Mouse (Mus musculus): ENCODE data around the gene Mfsd13b. TPM values are rescaled to one million over a fixed set of nuclear protein-coding genes. Genes with fewer than 3 reads are reported as not detected.
"Not testable (repeated sequence)": the region's sequence is repeated elsewhere in the genome, so short reads cannot be mapped to it uniquely, and the experiment has no call there.

Gene Mfsd13b
- polyA plus RNA-seq, 1 experiment = 0.40 TPM

- TF ChIP-seq CTCF (IDR thresholded peaks at IDR 0.05; ENCODE audit: extremely low read depth, insufficient read depth, low read length) (no peak), POLR2A (IDR thresholded peaks at IDR 0.05; ENCODE audit: extremely low read depth, insufficient read depth, low read length) (no peak)
- H3K4me1 ChIP-seq (ENCODE audit: control insufficient read depth, insufficient read depth, low read length) = peaks cover 3% of the 10 kb centered on the region
- H3K4me3 ChIP-seq (ENCODE audit: insufficient read depth, low read length) = no peak overlapping the region
- H3K27ac ChIP-seq (ENCODE audit: insufficient read depth, low read length) = no peak overlapping the region
Observed at GRCm38 (mm10) chr7:120943936-120944509, 38.3 kb upstream of the Mfsd13b start.

- H3K4me3 ChIP-seq (ENCODE audit: insufficient read depth, low read length); H3K27ac ChIP-seq (ENCODE audit: insufficient read depth, low read length); H3K4me1 ChIP-seq (ENCODE audit: control insufficient read depth, insufficient read depth, low read length): not testable (repeated sequence)
Observed at GRCm38 (mm10) chr7:120953591-120953990, 28.7 kb upstream of the Mfsd13b start.

GRCm38 (mm10) chr7:120960116-120960515 lies 22.2 kb upstream of the Mfsd13b start:
- TF ChIP-seq POLR2A (IDR thresholded peaks at IDR 0.05; ENCODE audit: extremely low read depth, insufficient read depth, low read length) = no peak
- no peak for TF ChIP-seq CTCF (IDR thresholded peaks at IDR 0.05; ENCODE audit: extremely low read depth, insufficient read depth, low read length)

GRCm38 (mm10) chr7:120960601-120961000 lies 21.7 kb upstream of the Mfsd13b start:
- H3K4me3 ChIP-seq (ENCODE audit: insufficient read depth, low read length) = no peak overlapping the region
- no peak overlapping the region for H3K27ac ChIP-seq (ENCODE audit: insufficient read depth, low read length)
- TF ChIP-seq CTCF (IDR thresholded peaks at IDR 0.05; ENCODE audit: extremely low read depth, insufficient read depth, low read length) (no peak), POLR2A (IDR thresholded peaks at IDR 0.05; ENCODE audit: extremely low read depth, insufficient read depth, low read length) (no peak)
- no peaks in the 10 kb centered on the region for H3K4me1 ChIP-seq (ENCODE audit: control insufficient read depth, insufficient read depth, low read length)

More at GRCm38 (mm10) chr7:120960116-120960515, 22.2 kb upstream of the Mfsd13b start:
- no peak overlapping the region for H3K4me3 ChIP-seq (ENCODE audit: insufficient read depth, low read length)
- H3K27ac ChIP-seq (ENCODE audit: insufficient read depth, low read length) = no peak overlapping the region
- H3K4me1 ChIP-seq (ENCODE audit: control insufficient read depth, insufficient read depth, low read length) = no peaks in the 10 kb centered on the region

- H3K4me3 ChIP-seq (ENCODE audit: insufficient read depth, low read length) = no peak overlapping the region
- no peak overlapping the region for H3K27ac ChIP-seq (ENCODE audit: insufficient read depth, low read length)
- TF ChIP-seq CTCF (IDR thresholded peaks at IDR 0.05; ENCODE audit: extremely low read depth, insufficient read depth, low read length) (no peak), POLR2A (IDR thresholded peaks at IDR 0.05; ENCODE audit: extremely low read depth, insufficient read depth, low read length) (no peak)
- no peaks in the 10 kb centered on the region for H3K4me1 ChIP-seq (ENCODE audit: control insufficient read depth, insufficient read depth, low read length)
Observed at GRCm38 (mm10) chr7:120961893-120962292, 20.4 kb upstream of the Mfsd13b start.

GRCm38 (mm10) chr7:120963126-120963525 lies 19.2 kb upstream of the Mfsd13b start:
- H3K27ac ChIP-seq (ENCODE audit: insufficient read depth, low read length) = no peak overlapping the region
- H3K4me1 ChIP-seq (ENCODE audit: control insufficient read depth, insufficient read depth, low read length) = no peaks in the 10 kb centered on the region
- TF ChIP-seq CTCF (IDR thresholded peaks at IDR 0.05; ENCODE audit: extremely low read depth, insufficient read depth, low read length) (no peak), POLR2A (IDR thresholded peaks at IDR 0.05; ENCODE audit: extremely low read depth, insufficient read depth, low read length) (no peak)
- H3K4me3 ChIP-seq (ENCODE audit: insufficient read depth, low read length) = no peak overlapping the region

GRCm38 (mm10) chr7:120969221-120969620 lies 13.1 kb upstream of the Mfsd13b start:
- Histone ChIP-seq H3K27ac (ENCODE audit: insufficient read depth, low read length) (no peak overlapping the region), H3K4me1 (ENCODE audit: control insufficient read depth, insufficient read depth, low read length) (peaks cover 1% of the 10 kb centered on the region; the same call in 1 of the 2 replicates), H3K4me3 (ENCODE audit: insufficient read depth, low read length) (no peak overlapping the region)
- no peak for TF ChIP-seq CTCF (IDR thresholded peaks at IDR 0.05; ENCODE audit: extremely low read depth, insufficient read depth, low read length)
- TF ChIP-seq POLR2A (IDR thresholded peaks at IDR 0.05; ENCODE audit: extremely low read depth, insufficient read depth, low read length) = no peak

- no peak overlapping the region for H3K4me3 ChIP-seq (ENCODE audit: insufficient read depth, low read length)
- TF ChIP-seq POLR2A (IDR thresholded peaks at IDR 0.05; ENCODE audit: extremely low read depth, insufficient read depth, low read length) (no peak), CTCF (IDR thresholded peaks at IDR 0.05; ENCODE audit: extremely low read depth, insufficient read depth, low read length) (no peak)
- no peak overlapping the region for H3K27ac ChIP-seq (ENCODE audit: insufficient read depth, low read length)
- peaks cover 1% of the 10 kb centered on the region; the same call in 1 of the 2 replicates for H3K4me1 ChIP-seq (ENCODE audit: control insufficient read depth, insufficient read depth, low read length)
Observed at GRCm38 (mm10) chr7:120970112-120970511, 12.2 kb upstream of the Mfsd13b start.

GRCm38 (mm10) chr7:120972471-120972870 lies 9.8 kb upstream of the Mfsd13b start:
- H3K4me1 ChIP-seq (ENCODE audit: control insufficient read depth, insufficient read depth, low read length); H3K27ac ChIP-seq (ENCODE audit: insufficient read depth, low read length); H3K4me3 ChIP-seq (ENCODE audit: insufficient read depth, low read length): not testable (repeated sequence)

GRCm38 (mm10) chr7:120974001-120974400 lies 8.3 kb upstream of the Mfsd13b start:
- Histone ChIP-seq H3K4me3 (ENCODE audit: insufficient read depth, low read length) (no peak overlapping the region), H3K27ac (ENCODE audit: insufficient read depth, low read length) (no peak overlapping the region), H3K4me1 (ENCODE audit: control insufficient read depth, insufficient read depth, low read length) (peaks cover 1% of the 10 kb centered on the region; the same call in 1 of the 2 replicates)
- TF ChIP-seq CTCF (IDR thresholded peaks at IDR 0.05; ENCODE audit: extremely low read depth, insufficient read depth, low read length) (no peak), POLR2A (IDR thresholded peaks at IDR 0.05; ENCODE audit: extremely low read depth, insufficient read depth, low read length) (no peak)

Measured in cortical plate, adult 2 months (tissue).